Mouse (Mus musculus): Measurements from ENCODE around the gene Rmnd1.

DNA sequence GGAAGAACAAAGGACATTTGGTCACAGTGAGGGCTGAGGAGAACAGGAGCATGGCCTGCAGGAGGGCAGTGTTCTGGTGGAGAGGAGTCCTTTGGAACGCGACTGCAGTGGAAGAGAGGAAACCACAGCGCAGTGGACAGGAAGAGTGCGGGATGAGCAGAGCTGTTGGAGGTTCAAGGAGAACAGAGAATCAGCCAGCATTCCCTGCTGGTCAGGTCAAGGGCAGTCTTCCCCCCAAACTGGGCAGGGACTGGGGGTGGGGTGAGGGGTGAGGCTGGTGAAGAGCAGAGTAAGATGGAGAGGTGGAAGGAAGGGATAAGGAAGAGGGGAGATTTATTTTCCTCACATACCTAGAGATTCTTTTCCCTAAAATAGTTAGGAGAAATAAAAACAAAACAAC is 58.6 kb downstream of the Rmnd1 start:
- TF ChIP-seq CTCF (IDR thresholded peaks at IDR 0.05): no peak
- no peak for TF ChIP-seq POLR2A (IDR thresholded peaks at IDR 0.05; ENCODE audit: insufficient read depth, low read depth, low read length)
- TF ChIP-seq EP300 (IDR thresholded peaks at IDR 0.05; ENCODE audit: insufficient read depth, low read depth, low read length): no peak
